Mouse (Mus musculus): ENCODE measurements at regions not wholly inside any gene's neighbourhood (a gene's known extent, or its start where the extent isn't known, plus 50 kb on each side); places are given as distances from the start of the nearest gene placed in this dataset.

DNA sequence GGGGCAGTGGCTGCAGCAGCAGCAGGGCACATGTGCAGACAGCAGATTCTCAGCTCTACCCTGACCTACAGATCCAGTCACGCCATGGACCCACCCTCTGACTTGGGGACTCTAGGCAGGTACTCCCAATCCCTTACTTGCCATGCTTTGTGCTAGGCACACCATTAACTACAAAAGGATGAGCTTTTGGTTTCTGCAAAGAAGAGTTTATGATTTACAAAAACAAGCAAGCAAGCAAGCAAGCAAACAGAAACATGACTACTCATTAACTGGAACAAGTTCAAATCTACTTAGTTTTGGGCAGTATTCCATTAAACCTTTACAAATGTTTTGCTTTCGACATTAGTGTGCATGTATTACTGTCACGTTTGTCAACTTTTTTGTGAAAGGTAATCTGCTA is 309.0 kb upstream of the Nmur2 start:
- H3K4me2 ChIP-seq (replicated peaks; ENCODE audit: low read depth, low read length) = no peak overlapping the region
- H3K36me3 ChIP-seq (ENCODE audit: insufficient read depth, low read length) = no peaks in the 10 kb centered on the region
- H3K27ac ChIP-seq (ENCODE audit: low read length) = no peak overlapping the region
- no peaks in the 10 kb centered on the region for H3K27me3 ChIP-seq (ENCODE audit: insufficient read depth, low read length)
- H3K9ac ChIP-seq (replicated peaks; ENCODE audit: low read length) = no peak overlapping the region
- no peaks in the 10 kb centered on the region for H3K9me3 ChIP-seq (ENCODE audit: low read length)
- 72% methylated on average over 3 of the region's 3 CpGs for WGBS
- ATAC-seq (ENCODE audit: low FRiP score, low TSS enrichment) = no peak
- no peaks in the 10 kb centered on the region for H3K4me1 ChIP-seq (ENCODE audit: insufficient read depth, low read length)
- H3K4me3 ChIP-seq (ENCODE audit: low read length) = no peak overlapping the region

- ATAC-seq (ENCODE audit: low FRiP score, low TSS enrichment) = no peak
- no peak overlapping the region for H3K4me2 ChIP-seq (replicated peaks; ENCODE audit: low read depth, low read length)
- no peak overlapping the region for H3K27ac ChIP-seq (ENCODE audit: low read length)
- no peak overlapping the region for H3K4me3 ChIP-seq (ENCODE audit: low read length)
- no peak overlapping the region for H3K9ac ChIP-seq (replicated peaks; ENCODE audit: low read length)
- no peaks in the 10 kb centered on the region for H3K4me1 ChIP-seq (ENCODE audit: insufficient read depth, low read length)
- no peaks in the 10 kb centered on the region for H3K9me3 ChIP-seq (ENCODE audit: low read length)
- WGBS = 93% methylated on average over 5 of the region's 5 CpGs
- no peaks in the 10 kb centered on the region for H3K27me3 ChIP-seq (ENCODE audit: insufficient read depth, low read length)
- H3K36me3 ChIP-seq (ENCODE audit: insufficient read depth, low read length) = no peaks in the 10 kb centered on the region
These were observed 307.6 kb upstream of the Nmur2 start for GRCm38 (mm10) chr11:56348408-56348807.

DNA sequence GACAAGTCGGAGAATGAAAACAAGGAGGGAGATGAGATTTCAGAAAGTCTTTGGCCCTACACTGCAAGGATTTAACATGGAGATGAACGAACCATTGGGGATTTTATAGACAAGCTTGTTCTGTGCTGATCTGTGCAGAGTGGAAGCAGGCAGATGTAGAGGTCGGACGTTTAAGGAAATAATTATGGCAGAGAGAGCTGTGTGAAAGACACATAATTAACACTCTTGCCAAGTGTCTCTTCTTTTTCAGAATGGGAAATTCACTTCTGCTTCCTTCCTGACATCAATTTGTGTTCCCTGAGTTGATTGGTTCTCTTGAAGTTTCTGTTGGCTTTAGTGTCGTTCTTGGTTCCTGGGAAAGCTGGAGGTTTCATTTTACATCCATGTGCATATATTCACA is 302.3 kb upstream of the Nmur2 start:
- H3K27ac ChIP-seq (ENCODE audit: low read length) = no peak overlapping the region
- H3K4me2 ChIP-seq (replicated peaks; ENCODE audit: low read depth, low read length) = no peak overlapping the region
- H3K4me3 ChIP-seq (ENCODE audit: low read length) = no peak overlapping the region
- no peak overlapping the region for H3K9ac ChIP-seq (replicated peaks; ENCODE audit: low read length)
- no peaks in the 10 kb centered on the region for H3K9me3 ChIP-seq (ENCODE audit: low read length)
- H3K4me1 ChIP-seq (ENCODE audit: insufficient read depth, low read length) = no peaks in the 10 kb centered on the region
- no peaks in the 10 kb centered on the region for H3K27me3 ChIP-seq (ENCODE audit: insufficient read depth, low read length)
- no peaks in the 10 kb centered on the region for H3K36me3 ChIP-seq (ENCODE audit: insufficient read depth, low read length)
- ATAC-seq (ENCODE audit: low FRiP score, low TSS enrichment) = no peak
- 63% methylated on average over 5 of the region's 5 CpGs for WGBS

- no peaks in the 10 kb centered on the region for H3K27me3 ChIP-seq (ENCODE audit: insufficient read depth, low read length)
- no peak overlapping the region for H3K9ac ChIP-seq (replicated peaks; ENCODE audit: low read length)
- no peak for ATAC-seq (ENCODE audit: low FRiP score, low TSS enrichment)
- no peaks in the 10 kb centered on the region for H3K4me1 ChIP-seq (ENCODE audit: insufficient read depth, low read length)
- H3K9me3 ChIP-seq (ENCODE audit: low read length) = no peaks in the 10 kb centered on the region
- H3K4me2 ChIP-seq (replicated peaks; ENCODE audit: low read depth, low read length) = no peak overlapping the region
- H3K27ac ChIP-seq (ENCODE audit: low read length) = no peak overlapping the region
- no peaks in the 10 kb centered on the region for H3K36me3 ChIP-seq (ENCODE audit: insufficient read depth, low read length)
- 73% methylated on average over 1 of the region's 1 CpGs for WGBS
- no peak overlapping the region for H3K4me3 ChIP-seq (ENCODE audit: low read length)
These were observed 300.9 kb upstream of the Nmur2 start for GRCm38 (mm10) chr11:56341731-56342130.

GRCm38 (mm10) chr11:56341040-56341439 is 300.2 kb upstream of the Nmur2 start:
- no peak for ATAC-seq (ENCODE audit: low FRiP score, low TSS enrichment)

DNA sequence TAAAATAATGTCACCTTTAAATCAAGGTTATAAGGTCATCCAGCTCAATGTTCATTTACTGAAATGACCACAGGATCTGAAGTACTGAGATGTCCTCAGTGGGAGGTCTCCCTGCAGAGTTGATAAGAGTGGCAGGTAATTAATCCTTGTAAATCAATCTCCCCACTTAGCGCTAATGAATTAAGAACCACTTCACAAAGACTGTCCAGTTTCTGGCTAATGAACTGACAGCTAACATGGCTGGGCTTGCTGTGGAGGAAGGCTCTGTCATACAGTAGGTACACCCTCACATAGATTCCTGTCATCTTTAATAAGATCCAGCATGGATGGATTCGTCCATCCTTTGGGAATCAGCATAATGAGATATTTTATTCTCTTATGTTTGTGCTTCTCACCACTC is 297.7 kb upstream of the Nmur2 start:
- Histone ChIP-seq H3K36me3 (ENCODE audit: insufficient read depth, low read length) (no peaks in the 10 kb centered on the region), H3K9me3 (ENCODE audit: low read length) (no peaks in the 10 kb centered on the region), H3K27ac (ENCODE audit: low read length) (no peak overlapping the region), H3K4me2 (replicated peaks; ENCODE audit: low read depth, low read length) (no peak overlapping the region), H3K27me3 (ENCODE audit: insufficient read depth, low read length) (no peaks in the 10 kb centered on the region), H3K4me3 (ENCODE audit: low read length) (no peak overlapping the region), H3K4me1 (ENCODE audit: insufficient read depth, low read length) (no peaks in the 10 kb centered on the region), H3K9ac (replicated peaks; ENCODE audit: low read length) (no peak overlapping the region)
- 73% methylated on average over 2 of the region's 2 CpGs for WGBS
- ATAC-seq (ENCODE audit: low FRiP score, low TSS enrichment) = no peak

More at GRCm38 (mm10) chr11:56341040-56341439, 300.2 kb upstream of the Nmur2 start:
- H3K4me3 ChIP-seq (ENCODE audit: low read length) = no peak overlapping the region
- no peaks in the 10 kb centered on the region for H3K27me3 ChIP-seq (ENCODE audit: insufficient read depth, low read length)
- no peak overlapping the region for H3K4me2 ChIP-seq (replicated peaks; ENCODE audit: low read depth, low read length)
- no peaks in the 10 kb centered on the region for H3K36me3 ChIP-seq (ENCODE audit: insufficient read depth, low read length)
- H3K27ac ChIP-seq (ENCODE audit: low read length) = no peak overlapping the region
- H3K9ac ChIP-seq (replicated peaks; ENCODE audit: low read length) = no peak overlapping the region
- H3K9me3 ChIP-seq (ENCODE audit: low read length) = no peaks in the 10 kb centered on the region
- no peaks in the 10 kb centered on the region for H3K4me1 ChIP-seq (ENCODE audit: insufficient read depth, low read length)
- WGBS = 53% methylated on average over 2 of the region's 2 CpGs

- Histone ChIP-seq H3K36me3 (ENCODE audit: insufficient read depth, low read length) (no peaks in the 10 kb centered on the region), H3K9me3 (ENCODE audit: low read length) (no peaks in the 10 kb centered on the region), H3K27me3 (ENCODE audit: insufficient read depth, low read length) (no peaks in the 10 kb centered on the region), H3K4me1 (ENCODE audit: insufficient read depth, low read length) (no peaks in the 10 kb centered on the region), H3K27ac (ENCODE audit: low read length) (no peak overlapping the region), H3K9ac (replicated peaks; ENCODE audit: low read length) (no peak overlapping the region), H3K4me2 (replicated peaks; ENCODE audit: low read depth, low read length) (no peak overlapping the region), H3K4me3 (ENCODE audit: low read length) (no peak overlapping the region)
- no peak for ATAC-seq (ENCODE audit: low FRiP score, low TSS enrichment)
These were observed 295.1 kb upstream of the Nmur2 start for GRCm38 (mm10) chr11:56335937-56336336.

DNA sequence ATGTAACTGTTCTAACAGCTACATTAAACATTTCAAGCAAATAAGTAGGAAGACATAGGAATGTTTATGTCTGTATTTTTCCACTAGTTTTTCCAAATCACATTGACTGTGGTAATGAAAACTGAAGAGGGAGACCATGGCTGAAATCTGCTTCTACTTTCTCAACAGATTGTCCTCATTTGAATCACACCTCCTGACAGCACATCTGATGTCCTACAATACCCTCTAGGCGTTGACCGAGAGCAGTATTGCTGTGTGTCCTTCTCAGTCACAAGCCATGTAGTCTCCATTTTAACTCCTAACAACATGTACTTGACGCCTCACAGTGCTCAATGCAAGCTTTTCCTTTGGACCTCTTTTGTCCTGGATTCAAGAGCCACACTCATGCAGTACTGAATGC is 279.5 kb upstream of the Nmur2 start:
- H3K4me1 ChIP-seq (ENCODE audit: insufficient read depth, low read length) = no peaks in the 10 kb centered on the region
- H3K36me3 ChIP-seq (ENCODE audit: insufficient read depth, low read length) = no peaks in the 10 kb centered on the region
- H3K9me3 ChIP-seq (ENCODE audit: low read length) = no peaks in the 10 kb centered on the region
- H3K27me3 ChIP-seq (ENCODE audit: insufficient read depth, low read length) = no peaks in the 10 kb centered on the region
- no peak for ATAC-seq (ENCODE audit: low FRiP score, low TSS enrichment)
- no peak overlapping the region for H3K4me2 ChIP-seq (replicated peaks; ENCODE audit: low read depth, low read length)
- no peak overlapping the region for H3K27ac ChIP-seq (ENCODE audit: low read length)
- 96% methylated on average over 3 of the region's 3 CpGs for WGBS
- no peak overlapping the region for H3K9ac ChIP-seq (replicated peaks; ENCODE audit: low read length)
- no peak overlapping the region for H3K4me3 ChIP-seq (ENCODE audit: low read length)

GRCm38 (mm10) chr11:56315221-56315987 is 274.6 kb upstream of the Nmur2 start:
- 70% methylated on average over 5 of the region's 5 CpGs for WGBS
- H3K4me1 ChIP-seq (ENCODE audit: insufficient read depth, low read length) = no peaks in the 10 kb centered on the region
- no peak overlapping the region for H3K27ac ChIP-seq (ENCODE audit: low read length)
- no peaks in the 10 kb centered on the region for H3K27me3 ChIP-seq (ENCODE audit: insufficient read depth, low read length)
- no peak overlapping the region for H3K4me2 ChIP-seq (replicated peaks; ENCODE audit: low read depth, low read length)
- no peak for ATAC-seq (ENCODE audit: low FRiP score, low TSS enrichment)
- H3K9ac ChIP-seq (replicated peaks; ENCODE audit: low read length) = no peak overlapping the region
- no peak overlapping the region for H3K4me3 ChIP-seq (ENCODE audit: low read length)
- no peaks in the 10 kb centered on the region for H3K9me3 ChIP-seq (ENCODE audit: low read length)
- no peaks in the 10 kb centered on the region for H3K36me3 ChIP-seq (ENCODE audit: insufficient read depth, low read length)

- H3K36me3 ChIP-seq (ENCODE audit: insufficient read depth, low read length) = no peaks in the 10 kb centered on the region
- no peak for ATAC-seq (ENCODE audit: low FRiP score, low TSS enrichment)
- WGBS = 97% methylated on average over 1 of the region's 1 CpGs
These were observed 268.7 kb upstream of the Nmur2 start for GRCm38 (mm10) chr11:56309549-56309948.

More at GRCm38 (mm10) chr11:56309549-56309948, 268.7 kb upstream of the Nmur2 start:
- no peak overlapping the region for H3K4me3 ChIP-seq (ENCODE audit: low read length)
- no peaks in the 10 kb centered on the region for H3K27me3 ChIP-seq (ENCODE audit: insufficient read depth, low read length)
- no peak overlapping the region for H3K27ac ChIP-seq (ENCODE audit: low read length)
- no peaks in the 10 kb centered on the region for H3K4me1 ChIP-seq (ENCODE audit: insufficient read depth, low read length)
- no peak overlapping the region for H3K4me2 ChIP-seq (replicated peaks; ENCODE audit: low read depth, low read length)
- no peak overlapping the region for H3K9ac ChIP-seq (replicated peaks; ENCODE audit: low read length)
- H3K9me3 ChIP-seq (ENCODE audit: low read length) = no peaks in the 10 kb centered on the region
